Mouse (Mus musculus): ENCODE measurements at regions not wholly inside any gene's neighbourhood (a gene's known extent, or its start where the extent isn't known, plus 50 kb on each side); places are given as distances from the start of the nearest gene placed in this dataset.

GRCm38 (mm10) chr2:114812141-114812902 lies 157.6 kb upstream of the Dph6 start:
- TF ChIP-seq CTCF (IDR thresholded peaks at IDR 0.05; ENCODE audit: borderline replicate concordance, control insufficient read depth, extremely low read depth, insufficient read depth, low read length, poor library complexity): no peak
- TF ChIP-seq POLR2A (IDR thresholded peaks at IDR 0.05; ENCODE audit: control insufficient read depth, extremely low read depth, insufficient read depth, low read length, poor library complexity): no peak

Measured in thymus, adult 2 months (tissue).